Mouse (Mus musculus): ENCODE data around the gene Rbm47.

Rbm47 gene

GRCm38 (mm10) chr5:66156431-66156962 is 16.4 kb downstream of the Rbm47 start:
- no peak for DNase-seq (ENCODE audit: low spot score)

- no peak for DNase-seq (ENCODE audit: low spot score)
These were observed 18.3 kb downstream of the Rbm47 start for GRCm38 (mm10) chr5:66154616-66155015.

- DNase-seq (ENCODE audit: low spot score): no peak
These were observed 19.4 kb downstream of the Rbm47 start for GRCm38 (mm10) chr5:66153486-66153885.

GRCm38 (mm10) chr5:66151301-66152188 is 21.4 kb downstream of the Rbm47 start:
- no peak for DNase-seq (ENCODE audit: low spot score)

GRCm38 (mm10) chr5:66150706-66151300 is 22.1 kb downstream of the Rbm47 start:
- no peak for DNase-seq (ENCODE audit: low spot score)

- no peak for DNase-seq (ENCODE audit: low spot score)
These were observed 22.7 kb downstream of the Rbm47 start for GRCm38 (mm10) chr5:66150106-66150705.

- no peak for DNase-seq (ENCODE audit: low spot score)
These were observed 23.3 kb downstream of the Rbm47 start for GRCm38 (mm10) chr5:66149571-66149970.

- DNase-seq (ENCODE audit: low spot score): no peak
These were observed 23.8 kb downstream of the Rbm47 start for GRCm38 (mm10) chr5:66149111-66149510.

- no peak for DNase-seq (ENCODE audit: low spot score)
These were observed 25.6 kb downstream of the Rbm47 start for GRCm38 (mm10) chr5:66147313-66147712.

GRCm38 (mm10) chr5:66145583-66145982 is 27.3 kb downstream of the Rbm47 start:
- DNase-seq (ENCODE audit: low spot score): no peak

GRCm38 (mm10) chr5:66143093-66144032 is 29.6 kb downstream of the Rbm47 start:
- DNase-seq (ENCODE audit: low spot score): no peak

- DNase-seq (ENCODE audit: low spot score): no peak
These were observed 31.4 kb downstream of the Rbm47 start for GRCm38 (mm10) chr5:66141474-66141873.

GRCm38 (mm10) chr5:66139634-66140295 is 33.2 kb downstream of the Rbm47 start:
- no peak for DNase-seq (ENCODE audit: low spot score)

- DNase-seq (ENCODE audit: low spot score): no peak
These were observed 33.7 kb downstream of the Rbm47 start for GRCm38 (mm10) chr5:66139171-66139570.

- DNase-seq (ENCODE audit: low spot score): peak; percentile 26
These were observed 34.3 kb downstream of the Rbm47 start for GRCm38 (mm10) chr5:66138597-66138996.

GRCm38 (mm10) chr5:66137250-66137649 is 35.7 kb downstream of the Rbm47 start:
- DNase-seq (ENCODE audit: low spot score): no peak

GRCm38 (mm10) chr5:66135853-66136210 is 37.1 kb downstream of the Rbm47 start:
- no peak for DNase-seq (ENCODE audit: low spot score)

GRCm38 (mm10) chr5:66135161-66135852 is 37.6 kb downstream of the Rbm47 start:
- DNase-seq (ENCODE audit: low spot score): no peak

- no peak for DNase-seq (ENCODE audit: low spot score)
These were observed 38.3 kb downstream of the Rbm47 start for GRCm38 (mm10) chr5:66134578-66134977.

GRCm38 (mm10) chr5:66128948-66129347 is 44.0 kb downstream of the Rbm47 start:
- no peak for DNase-seq (ENCODE audit: low spot score)

- DNase-seq (ENCODE audit: low spot score): no peak
These were observed 47.5 kb downstream of the Rbm47 start for GRCm38 (mm10) chr5:66125418-66125817.

Measured in layer of hippocampus, adult 11-12 months (tissue).